Mouse (Mus musculus): ENCODE measurements around the gene Atg9a.
"Not testable (repeated sequence)": the region's sequence is repeated elsewhere in the genome, so short reads cannot be mapped to it uniquely, and the experiment has no call there.

GRCm38 (mm10) chr1:75232489-75232888, 40.5 kb upstream of the Atg9a start:
- TF ChIP-seq EP300 (IDR thresholded peaks at IDR 0.05; ENCODE audit: low read length); GABPA (IDR thresholded peaks at IDR 0.05; ENCODE audit: insufficient replicate concordance, low read depth, low read length); MAZ (IDR thresholded peaks at IDR 0.05; ENCODE audit: low read depth, low read length): not testable (repeated sequence)
